Mouse (Mus musculus) cerebellum, adult 2 months (tissue): Measurements from ENCODE around the gene Speg.

ENCODE experiments used
- CTCF ChIP-seq: fragments of 200-500 bp; IDR thresholded peaks from 2 replicates; pipeline ENCODE4 v1.5.1; 2011; ENCODE audit warnings: low read depth, mild to moderate bottlenecking, control low read depth, low read length, moderate library complexity, borderline replicate concordance; ENCODE audit not compliant: insufficient read depth
- POLR2A ChIP-seq: fragments of 200-500 bp; IDR thresholded peaks from 2 replicates; pipeline ENCODE4 v1.6.1; 2011; ENCODE audit warnings: low read length, control low read depth, borderline replicate concordance; ENCODE audit not compliant: insufficient read depth

DNA sequence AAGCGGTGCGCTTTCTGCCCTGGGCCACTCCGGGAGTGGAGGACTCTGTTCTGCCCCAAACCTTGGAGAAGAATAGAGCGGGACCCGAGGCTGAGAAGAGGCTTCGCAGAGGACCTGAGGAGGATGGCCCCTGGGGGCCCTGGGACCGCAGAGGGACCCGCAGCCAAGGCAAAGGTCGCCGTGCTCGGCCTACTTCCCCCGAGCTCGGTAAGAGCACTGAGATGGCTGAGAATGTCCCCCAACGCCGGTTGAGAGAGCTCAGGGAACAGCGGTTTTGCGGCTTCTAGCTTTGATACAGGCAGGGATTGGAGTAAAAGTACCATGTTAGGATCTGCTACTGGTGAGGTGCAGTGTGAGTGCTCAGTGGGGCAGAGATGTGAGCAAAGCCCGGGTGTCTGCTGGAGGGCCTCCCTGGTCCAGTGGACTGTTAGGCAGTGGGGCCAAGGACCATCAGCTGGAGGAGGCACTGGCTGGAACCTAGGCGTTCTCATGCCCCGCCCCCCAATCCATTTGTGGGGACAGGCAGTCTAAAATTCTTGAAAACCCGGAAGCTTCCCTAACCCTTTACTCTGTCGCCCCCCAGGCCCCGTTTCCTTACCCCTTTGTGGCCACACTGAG lies 13.9 kb downstream of the Speg start:
- no peak for TF ChIP-seq CTCF
- TF ChIP-seq POLR2A: no peak
